Mouse (Mus musculus) brain, embryonic 14.5 days (tissue): ENCODE measurements around the gene Sh2b2.

Experiments
- CTCF ChIP-seq: fragments of 200-500 bp; IDR thresholded peaks from 2 replicates; pipeline ENCODE4 v1.5.1; 2012; ENCODE audit warnings: inconsistent platforms, mild to moderate bottlenecking, moderate library complexity, borderline replicate concordance; ENCODE audit not compliant: insufficient read depth, insufficient read length; ENCODE audit errors: extremely low read depth
- POLR2A ChIP-seq: fragments of 200-500 bp; IDR thresholded peaks from 2 replicates; pipeline ENCODE4 v1.6.1; 2012; ENCODE audit warnings: mild to moderate bottlenecking, inconsistent platforms, borderline replicate concordance; ENCODE audit not compliant: poor library complexity, insufficient read depth, insufficient read length, severe bottlenecking; ENCODE audit errors: extremely low read depth

GRCm38 (mm10) chr5:136226246-136226876, 20.0 kb downstream of the Sh2b2 start:
- TF ChIP-seq CTCF = no peak
- no peak for TF ChIP-seq POLR2A
